Mouse (Mus musculus): ENCODE measurements around the gene Arhgef9. TPM values are rescaled to one million over a fixed set of nuclear protein-coding genes. Genes with fewer than 3 reads are reported as not detected.

Gene Arhgef9
- polyA plus RNA-seq, 2 experiments, result 15.7 to 27.7 TPM

GRCm38 (mm10) chrX:95133502-95133901, 63.2 kb downstream of the Arhgef9 start:
- DNase-seq (ENCODE audit: low spot score) (peak; percentile 6), ATAC-seq (ENCODE audit: low FRiP score, low read depth) (peak; percentile 60; the same call in 1 of the 2 replicates)
- no peak for TF ChIP-seq POLR2A (IDR thresholded peaks at IDR 0.05; ENCODE audit: borderline replicate concordance, extremely low read depth, insufficient read depth, insufficient read length)
- H3K27me3 ChIP-seq (ENCODE audit: control insufficient read depth, insufficient read depth, low read length), result no peaks in the 10 kb centered on the region; the same call in 1 of the 2 replicates
- 65% methylated on average over 5 of the region's 5 CpGs for WGBS
- no peaks in the 10 kb centered on the region for H3K36me3 ChIP-seq (ENCODE audit: control insufficient read depth, insufficient read depth, low read length)
- no peak overlapping the region for H3K4me2 ChIP-seq (replicated peaks; ENCODE audit: low read depth, low read length, severe bottlenecking)
- H3K4me1 ChIP-seq (ENCODE audit: control insufficient read depth, insufficient read depth, low read length), result no peaks in the 10 kb centered on the region
- no peak overlapping the region for H3K27ac ChIP-seq (replicated peaks; ENCODE audit: low read depth, low read length)
- no peak overlapping the region for H3K4me3 ChIP-seq (replicated peaks; ENCODE audit: low read length)
- H3K9me3 ChIP-seq (ENCODE audit: control insufficient read depth, low read length), result no peaks in the 10 kb centered on the region
- H3K9ac ChIP-seq (ENCODE audit: low read depth, low read length, severe bottlenecking), result no peak overlapping the region

- Histone ChIP-seq H3K36me3 (ENCODE audit: control insufficient read depth, insufficient read depth, low read length) (no peaks in the 10 kb centered on the region), H3K4me3 (replicated peaks; ENCODE audit: low read length) (no peak overlapping the region), H3K9me3 (ENCODE audit: control insufficient read depth, low read length) (no peaks in the 10 kb centered on the region), H3K9ac (ENCODE audit: low read depth, low read length, severe bottlenecking) (no peak overlapping the region), H3K4me2 (replicated peaks; ENCODE audit: low read depth, low read length, severe bottlenecking) (no peak overlapping the region), H3K4me1 (ENCODE audit: control insufficient read depth, insufficient read depth, low read length) (no peaks in the 10 kb centered on the region), H3K27me3 (ENCODE audit: control insufficient read depth, insufficient read depth, low read length) (no peaks in the 10 kb centered on the region; the same call in 1 of the 2 replicates), H3K27ac (replicated peaks; ENCODE audit: low read depth, low read length) (no peak overlapping the region)
- ATAC-seq (ENCODE audit: low FRiP score, low read depth) (peak; percentile 73), DNase-seq (ENCODE audit: low spot score) (peak; percentile 29)
- WGBS, result 71% methylated on average over 1 of the region's 1 CpGs
- TF ChIP-seq POLR2A (IDR thresholded peaks at IDR 0.05; ENCODE audit: borderline replicate concordance, extremely low read depth, insufficient read depth, insufficient read length), result no peak
These were observed 63.7 kb downstream of the Arhgef9 start for GRCm38 (mm10) chrX:95132996-95133395.

DNA sequence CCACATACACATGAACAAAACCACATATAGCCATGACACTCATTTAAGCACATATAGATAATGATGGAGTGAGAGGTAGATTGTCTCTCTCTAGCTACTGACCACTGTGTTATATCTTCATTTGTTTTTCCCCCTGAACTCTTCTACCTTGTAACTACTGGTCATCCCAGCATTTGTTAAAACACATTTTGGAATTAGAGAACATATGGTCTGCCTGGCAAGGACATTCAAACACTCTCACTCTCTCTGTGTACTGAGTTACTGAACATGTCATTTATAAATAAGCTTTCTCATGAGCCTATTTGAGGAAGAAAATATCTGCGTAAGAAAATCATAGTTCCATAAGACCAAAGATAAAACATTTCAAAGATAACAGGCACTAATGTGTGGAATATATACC, 64.9 kb downstream of the Arhgef9 start:
- Histone ChIP-seq H3K9me3 (ENCODE audit: control insufficient read depth, low read length) (no peaks in the 10 kb centered on the region), H3K36me3 (ENCODE audit: control insufficient read depth, insufficient read depth, low read length) (no peaks in the 10 kb centered on the region), H3K4me3 (replicated peaks; ENCODE audit: low read length) (no peak overlapping the region), H3K9ac (ENCODE audit: low read depth, low read length, severe bottlenecking) (no peak overlapping the region), H3K4me1 (ENCODE audit: control insufficient read depth, insufficient read depth, low read length) (no peaks in the 10 kb centered on the region), H3K27me3 (ENCODE audit: control insufficient read depth, insufficient read depth, low read length) (no peaks in the 10 kb centered on the region; the same call in 1 of the 2 replicates), H3K27ac (replicated peaks; ENCODE audit: low read depth, low read length) (no peak overlapping the region), H3K4me2 (replicated peaks; ENCODE audit: low read depth, low read length, severe bottlenecking) (no peak overlapping the region)
- ATAC-seq (ENCODE audit: low FRiP score, low read depth), result no peak
- no peak for DNase-seq (ENCODE audit: low spot score)
- no peak for TF ChIP-seq POLR2A (IDR thresholded peaks at IDR 0.05; ENCODE audit: borderline replicate concordance, extremely low read depth, insufficient read depth, insufficient read length)
- WGBS, result 85% methylated on average over 1 of the region's 1 CpGs

DNA sequence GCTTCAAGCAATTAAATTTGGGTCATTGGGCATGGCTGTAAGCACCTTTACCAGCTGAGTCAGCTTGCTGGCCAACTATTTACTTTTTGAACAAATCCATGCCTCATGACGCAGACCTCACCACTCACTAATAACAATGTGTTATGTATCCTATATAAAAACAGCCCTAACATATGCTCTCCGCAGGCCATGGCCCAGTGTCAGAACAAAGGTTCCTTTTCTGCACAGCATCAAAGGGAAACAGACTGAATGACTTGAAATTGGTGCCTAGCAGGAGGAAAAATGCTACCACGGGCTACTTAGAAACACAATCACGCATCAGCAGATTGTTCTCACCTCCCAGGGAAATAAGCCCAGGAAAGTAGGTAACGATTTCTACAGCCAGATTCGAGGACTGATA, 73.2 kb downstream of the Arhgef9 start:
- no peak overlapping the region for H3K4me2 ChIP-seq (replicated peaks; ENCODE audit: low read depth, low read length, severe bottlenecking)
- no peak overlapping the region for H3K27ac ChIP-seq (replicated peaks; ENCODE audit: low read depth, low read length)
- no peaks in the 10 kb centered on the region for H3K4me1 ChIP-seq (ENCODE audit: control insufficient read depth, insufficient read depth, low read length)
- no peak for ATAC-seq (ENCODE audit: low FRiP score, low read depth)
- TF ChIP-seq POLR2A (IDR thresholded peaks at IDR 0.05; ENCODE audit: borderline replicate concordance, extremely low read depth, insufficient read depth, insufficient read length), result no peak
- no peak overlapping the region for H3K9ac ChIP-seq (ENCODE audit: low read depth, low read length, severe bottlenecking)
- H3K36me3 ChIP-seq (ENCODE audit: control insufficient read depth, insufficient read depth, low read length), result no peaks in the 10 kb centered on the region
- no peak overlapping the region for H3K4me3 ChIP-seq (replicated peaks; ENCODE audit: low read length)
- WGBS, result 48% methylated on average over 6 of the region's 6 CpGs
- H3K9me3 ChIP-seq (ENCODE audit: control insufficient read depth, low read length), result no peaks in the 10 kb centered on the region
- DNase-seq (ENCODE audit: low spot score), result no peak
- H3K27me3 ChIP-seq (ENCODE audit: control insufficient read depth, insufficient read depth, low read length), result no peaks in the 10 kb centered on the region; the same call in 1 of the 2 replicates

GRCm38 (mm10) chrX:95104361-95104760, 92.3 kb downstream of the Arhgef9 start:
- Histone ChIP-seq H3K4me3 (replicated peaks; ENCODE audit: low read length) (no peak overlapping the region), H3K27ac (replicated peaks; ENCODE audit: low read depth, low read length) (no peak overlapping the region), H3K36me3 (ENCODE audit: control insufficient read depth, insufficient read depth, low read length) (no peaks in the 10 kb centered on the region), H3K9ac (ENCODE audit: low read depth, low read length, severe bottlenecking) (no peak overlapping the region), H3K27me3 (ENCODE audit: control insufficient read depth, insufficient read depth, low read length) (no peaks in the 10 kb centered on the region), H3K4me2 (replicated peaks; ENCODE audit: low read depth, low read length, severe bottlenecking) (no peak overlapping the region), H3K4me1 (ENCODE audit: control insufficient read depth, insufficient read depth, low read length) (no peaks in the 10 kb centered on the region), H3K9me3 (ENCODE audit: control insufficient read depth, low read length) (no peaks in the 10 kb centered on the region)
- no peak for DNase-seq (ENCODE audit: low spot score)
- WGBS, result 77% methylated on average over 3 of the region's 3 CpGs
- no peak for ATAC-seq (ENCODE audit: low FRiP score, low read depth)
- TF ChIP-seq POLR2A (IDR thresholded peaks at IDR 0.05; ENCODE audit: borderline replicate concordance, extremely low read depth, insufficient read depth, insufficient read length), result no peak

DNA sequence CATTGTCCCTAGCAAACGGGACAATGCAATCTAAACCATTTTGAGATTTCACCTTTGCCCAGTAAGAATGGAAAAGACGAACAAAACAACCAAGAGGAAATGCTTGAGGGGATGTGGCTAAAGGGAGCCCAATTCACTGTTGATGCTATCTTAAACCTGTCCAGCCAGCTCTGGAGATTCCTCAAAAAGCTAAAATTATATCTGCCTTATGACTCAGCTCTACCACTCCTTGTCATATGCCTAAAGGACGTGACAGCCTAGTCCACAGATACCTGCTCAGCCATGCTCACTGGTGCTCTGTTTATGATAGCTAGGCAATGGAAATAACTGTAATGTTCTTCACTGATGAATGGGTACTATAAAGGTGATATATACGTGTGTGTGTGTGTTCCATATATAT, 109.0 kb downstream of the Arhgef9 start:
- Histone ChIP-seq H3K4me1 (ENCODE audit: control insufficient read depth, insufficient read depth, low read length) (no peaks in the 10 kb centered on the region), H3K27me3 (ENCODE audit: control insufficient read depth, insufficient read depth, low read length) (no peaks in the 10 kb centered on the region), H3K9ac (ENCODE audit: low read depth, low read length, severe bottlenecking) (no peak overlapping the region), H3K4me2 (replicated peaks; ENCODE audit: low read depth, low read length, severe bottlenecking) (no peak overlapping the region), H3K9me3 (ENCODE audit: control insufficient read depth, low read length) (no peaks in the 10 kb centered on the region), H3K27ac (replicated peaks; ENCODE audit: low read depth, low read length) (no peak overlapping the region), H3K4me3 (replicated peaks; ENCODE audit: low read length) (no peak overlapping the region), H3K36me3 (ENCODE audit: control insufficient read depth, insufficient read depth, low read length) (no peaks in the 10 kb centered on the region)
- 74% methylated on average over 4 of the region's 4 CpGs for WGBS
- DNase-seq (ENCODE audit: low spot score) (no peak), ATAC-seq (ENCODE audit: low FRiP score, low read depth) (no peak)
- no peak for TF ChIP-seq POLR2A (IDR thresholded peaks at IDR 0.05; ENCODE audit: borderline replicate concordance, extremely low read depth, insufficient read depth, insufficient read length)

Measured in limb, embryonic 14.5 days (tissue).